Mouse (Mus musculus): Measurements from ENCODE around the gene Gm17078. TPM values are rescaled to one million over a fixed set of nuclear protein-coding genes. Genes with fewer than 3 reads are reported as not detected.
A peak's percentile ranks its signal among the peaks of the same experiment; 100 is the strongest.
"Not testable (repeated sequence)": the region's sequence is repeated elsewhere in the genome, so short reads cannot be mapped to it uniquely, and the experiment has no call there.

Gm17078 gene
- total RNA-seq (2021), result not detected

DNA sequence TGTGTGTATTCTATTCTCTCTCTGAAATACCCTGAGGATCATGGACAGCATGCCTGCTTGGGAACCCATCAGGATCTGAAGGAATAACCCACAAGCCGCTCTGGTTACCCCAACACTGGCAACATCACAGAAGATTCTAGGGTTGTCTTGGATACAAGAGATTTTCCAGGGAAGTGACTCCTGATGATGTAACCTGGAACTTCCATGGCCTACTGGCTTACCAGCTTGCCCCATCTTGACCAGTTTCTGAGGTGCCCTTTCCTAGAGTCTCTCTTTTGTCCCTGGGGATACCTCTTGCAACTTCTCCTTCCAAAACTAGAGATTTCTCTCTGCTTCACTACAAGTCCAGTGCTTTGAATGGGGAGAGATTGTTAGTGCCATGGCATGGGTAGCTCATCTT is at the start of gene Gm17078:
Gene Gm17078, minus strand, starts transcription at position 101 of the 400 bp plus-strand sequence.
- intact Hi-C loops (cut with DNase I), result no loop called here
- no peak for DNase-seq

DNA sequence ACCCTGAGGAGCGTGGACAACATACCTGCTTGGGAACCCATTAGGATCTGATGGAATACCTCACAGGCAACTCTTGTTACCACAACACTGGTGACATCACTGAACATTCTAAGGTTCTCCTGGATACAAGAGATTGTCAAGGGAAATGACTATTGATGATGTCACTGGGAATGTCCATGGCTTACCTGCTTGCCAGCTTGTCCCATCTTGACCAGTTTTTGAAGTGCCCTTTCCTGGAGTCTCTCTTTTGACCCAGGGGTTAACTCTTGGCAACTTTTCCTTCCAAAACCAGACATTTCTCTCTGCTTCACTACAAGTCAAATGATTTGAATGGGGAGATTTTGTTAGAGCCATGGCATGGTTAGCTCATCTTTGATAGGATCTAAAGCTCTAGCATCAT is 24.5 kb upstream of the Gm17078 start, which contains the start of gene Gm4181:
Gene Gm4181, minus strand, starts transcription at position 101 of the 400 bp plus-strand sequence.
- intact Hi-C loops (cut with DNase I); DNase-seq: not testable (repeated sequence)

DNA sequence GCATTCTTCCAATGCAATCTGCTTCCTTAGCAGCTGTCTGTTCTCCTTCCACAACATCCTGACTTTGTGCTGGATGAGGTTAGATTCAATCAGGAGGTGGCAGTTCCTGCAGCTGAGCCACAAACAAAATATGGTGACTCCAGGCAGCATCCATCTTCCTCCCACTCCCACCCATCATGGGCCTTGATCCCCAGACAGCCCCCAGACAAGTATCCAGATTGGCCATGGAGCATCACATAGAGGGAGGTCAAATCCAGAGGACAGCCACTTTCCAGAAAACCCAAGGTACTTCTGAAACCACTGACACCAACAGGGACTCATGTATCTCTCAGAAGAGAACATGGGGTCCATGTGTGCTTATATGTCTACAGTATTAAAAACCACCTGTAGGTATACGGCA is 21.3 kb upstream of the Gm17078 start:
- intact Hi-C loops (cut with DNase I), result not testable (repeated sequence)
- DNase-seq, result peak; percentile 5 to 7

DNA sequence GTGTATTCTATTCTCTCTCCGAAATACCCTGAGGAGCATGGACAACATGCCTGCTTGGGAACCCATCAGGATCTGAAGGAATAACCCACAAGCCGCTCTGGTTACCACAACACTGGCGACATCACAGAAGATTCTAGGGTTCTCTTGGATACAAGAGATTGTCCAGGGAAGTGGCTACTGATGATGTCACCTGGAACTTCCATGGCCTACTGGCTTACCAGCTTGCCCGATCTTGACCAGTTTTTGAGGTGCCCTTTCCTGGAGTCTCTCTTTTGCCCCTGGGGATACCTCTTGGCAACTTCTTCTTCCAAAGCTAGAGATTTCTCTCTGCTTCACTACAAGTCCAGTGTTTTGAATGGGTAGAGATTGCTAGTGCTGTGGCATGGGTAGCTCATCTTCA is 19.1 kb downstream of the Gm17078 start, which contains the start of gene Gm17174:
Gene Gm17174, minus strand, starts transcription at position 101 of the 400 bp plus-strand sequence.
- intact Hi-C loops (cut with DNase I); DNase-seq: not testable (repeated sequence)

DNA sequence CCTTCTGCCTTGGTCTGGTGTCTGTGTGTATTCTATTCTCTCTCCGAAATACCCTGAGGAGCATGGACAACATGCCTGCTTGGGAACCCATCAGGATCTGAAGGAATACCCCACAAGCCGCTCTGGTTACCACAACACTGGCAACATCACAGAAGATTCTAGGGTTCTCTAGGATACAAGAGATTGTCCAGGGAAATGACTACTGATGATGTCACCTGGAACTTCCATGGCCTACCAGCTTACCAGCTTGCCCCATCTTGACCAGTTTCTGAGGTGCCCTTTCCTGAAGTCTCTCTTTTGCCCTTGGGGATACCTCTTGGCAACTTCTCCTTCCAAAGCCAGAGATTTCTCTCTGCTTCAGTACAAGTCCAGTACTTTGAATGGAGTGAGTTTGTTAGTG is 37.1 kb downstream of the Gm17078 start, which contains the start of gene Gm17175:
Gene Gm17175, minus strand, starts transcription at position 101 of the 400 bp plus-strand sequence.
- intact Hi-C loops (cut with DNase I); DNase-seq: not testable (repeated sequence)

Other genes with a start within 250 kb of the Gm17078 start
- not detected for gene Gm7247, start 249.6 kb downstream of the Gm17078 start, total RNA-seq (2021)
- not detected for gene Vmn2r88, start 200.5 kb downstream of the Gm17078 start, total RNA-seq (2021)
- gene Vmn2r89, start 159.5 kb downstream of the Gm17078 start, total RNA-seq (2021), result not detected
- not detected for gene Gm5622, start 58.5 kb downstream of the Gm17078 start, total RNA-seq (2021)
- not detected for gene Gm17175, start 37.2 kb downstream of the Gm17078 start, total RNA-seq (2021)
- not detected for gene Gm17174, start 19.2 kb downstream of the Gm17078 start, total RNA-seq (2021)
- gene Gm4181, start 24.4 kb upstream of the Gm17078 start, total RNA-seq (2021), result not detected
- not detected for gene Gm17079, start 84.2 kb upstream of the Gm17078 start, total RNA-seq (2021)
- not detected for gene Gm5800, start 105.9 kb upstream of the Gm17078 start, total RNA-seq (2021)
- not detected for gene Ang4, start 162.3 kb upstream of the Gm17078 start, total RNA-seq (2021)
- not detected for gene AY358078, start 188.7 kb upstream of the Gm17078 start, total RNA-seq (2021)
- gene Ear6, start 242.4 kb upstream of the Gm17078 start, total RNA-seq (2021), result not detected